Mouse (Mus musculus): ENCODE data around the gene Dph2. TPM values are rescaled to one million over a fixed set of nuclear protein-coding genes. Genes with fewer than 3 reads are reported as not detected.
A peak's percentile ranks its signal among the peaks of the same experiment; 100 is the strongest.

The Dph2 gene
- total and polyA plus RNA-seq, 2 experiments from 2014 or later, result 16.7 to 22.3 TPM

- Histone ChIP-seq H3K9ac (no peak overlapping the region), H3K36me3 (ENCODE audit: insufficient read depth) (0 out of 2 replicates have a peak, but pooled peaks cover 2% of the 10 kb centered on the region), H3K4me3 (ENCODE audit: low read depth, low read length) (no peak overlapping the region), H3K4me2 (ENCODE audit: low read depth) (no peak overlapping the region), H3K9me3 (ENCODE audit: low read length) (no peaks in the 10 kb centered on the region), H3K4me1 (ENCODE audit: insufficient read depth) (peaks cover 14% of the 10 kb centered on the region), H3K27me3 (ENCODE audit: insufficient read depth, low read length) (no peaks in the 10 kb centered on the region), H3K27ac (ENCODE audit: low read depth, low read length) (no peak overlapping the region)
- 93% methylated on average over 4 of the region's 4 CpGs for WGBS
- DNase-seq (no peak), ATAC-seq (no peak)
- TF ChIP-seq CTCF (IDR thresholded peaks at IDR 0.05; ENCODE audit: low read depth), result no peak
Measured at GRCm38 (mm10) chr4:117917402-117917801, 25.6 kb upstream of the Dph2 start.

DNA sequence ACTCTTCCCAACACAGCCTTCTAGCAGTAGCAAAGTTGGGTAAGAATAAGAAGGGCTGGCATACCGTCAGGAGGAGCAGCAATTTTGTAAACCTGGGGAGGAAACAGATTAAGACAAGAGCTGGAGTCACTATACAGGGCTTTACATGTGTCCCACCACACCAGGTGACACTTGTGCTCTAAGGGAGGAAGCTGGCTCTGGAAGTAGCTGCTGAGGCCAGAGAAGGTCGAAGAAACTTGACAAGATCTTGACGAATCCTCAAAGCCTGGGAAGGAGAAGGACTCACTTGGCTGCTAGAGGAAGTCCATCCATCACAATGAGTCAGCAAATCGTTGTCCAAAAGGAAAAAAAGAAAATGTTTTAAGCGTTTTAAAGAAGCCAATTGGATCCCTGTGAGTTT is 24.6 kb upstream of the Dph2 start:
- 91% methylated on average over 5 of the region's 5 CpGs for WGBS
- peaks cover 14% of the 10 kb centered on the region for H3K4me1 ChIP-seq (ENCODE audit: insufficient read depth)
- H3K4me2 ChIP-seq (ENCODE audit: low read depth), result peak overlapping the region; percentile 100; the same call in 1 of the 2 replicates
- TF ChIP-seq CTCF (IDR thresholded peaks at IDR 0.05; ENCODE audit: low read depth), result no peak
- H3K36me3 ChIP-seq (ENCODE audit: insufficient read depth), result peaks cover 11% of the 10 kb centered on the region; the same call in 1 of the 2 replicates
- DNase-seq (no peak), ATAC-seq (no peak)
- no peaks in the 10 kb centered on the region for H3K9me3 ChIP-seq (ENCODE audit: low read length)
- H3K27me3 ChIP-seq (ENCODE audit: insufficient read depth, low read length), result no peaks in the 10 kb centered on the region
- H3K9ac ChIP-seq, result no peak overlapping the region
- no peak overlapping the region for H3K27ac ChIP-seq (ENCODE audit: low read depth, low read length)
- no peak overlapping the region for H3K4me3 ChIP-seq (ENCODE audit: low read depth, low read length)

DNA sequence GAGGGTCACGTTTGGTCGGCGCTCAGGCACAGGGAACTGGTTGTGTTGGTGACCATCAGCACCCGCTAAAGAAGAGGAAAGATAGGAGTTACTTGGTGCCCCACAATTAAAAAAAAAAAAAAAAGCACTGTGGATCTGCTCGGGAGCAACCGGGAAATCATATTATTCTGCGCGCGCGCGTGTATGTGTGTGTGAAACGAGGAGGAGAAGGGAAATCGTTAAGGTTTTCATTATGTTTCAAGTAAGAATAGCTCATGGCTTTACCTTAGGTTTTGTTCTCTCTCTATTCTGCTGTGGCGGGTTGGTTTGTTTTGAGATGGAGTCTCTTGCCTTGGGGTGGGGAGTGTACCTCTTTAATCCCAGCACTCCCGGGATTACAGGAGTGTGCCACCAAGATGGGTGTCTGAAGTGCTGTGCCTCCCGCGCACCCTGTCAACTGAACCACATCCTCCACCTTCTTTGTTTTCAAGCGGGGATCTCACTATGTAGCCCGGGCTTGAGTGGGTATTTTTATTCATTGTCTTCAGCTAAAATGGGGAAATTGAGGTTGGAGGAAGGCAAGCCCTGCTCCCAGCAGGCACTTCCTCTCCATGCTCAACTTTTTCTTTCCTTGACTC is 23.8 kb upstream of the Dph2 start:
- peak overlapping the region; percentile 83 for H3K27ac ChIP-seq (ENCODE audit: low read depth, low read length)
- H3K27me3 ChIP-seq (ENCODE audit: insufficient read depth, low read length), result no peaks in the 10 kb centered on the region
- ATAC-seq, result no peak; the same call in 1 of the 2 replicates
- DNase-seq, result no peak
- peaks cover 20% of the 10 kb centered on the region for H3K4me1 ChIP-seq (ENCODE audit: insufficient read depth)
- peak overlapping the region; percentile 65 for H3K9ac ChIP-seq
- peaks cover 16% of the 10 kb centered on the region; the same call in 1 of the 2 replicates for H3K36me3 ChIP-seq (ENCODE audit: insufficient read depth)
- H3K4me3 ChIP-seq (ENCODE audit: low read depth, low read length), result peak overlapping the region; percentile 57
- no peaks in the 10 kb centered on the region for H3K9me3 ChIP-seq (ENCODE audit: low read length)
- 4% methylated on average over 19 of the region's 19 CpGs for WGBS
- no peak for TF ChIP-seq CTCF (IDR thresholded peaks at IDR 0.05; ENCODE audit: low read depth)
- peak overlapping the region; percentile 100 for H3K4me2 ChIP-seq (ENCODE audit: low read depth)

DNA sequence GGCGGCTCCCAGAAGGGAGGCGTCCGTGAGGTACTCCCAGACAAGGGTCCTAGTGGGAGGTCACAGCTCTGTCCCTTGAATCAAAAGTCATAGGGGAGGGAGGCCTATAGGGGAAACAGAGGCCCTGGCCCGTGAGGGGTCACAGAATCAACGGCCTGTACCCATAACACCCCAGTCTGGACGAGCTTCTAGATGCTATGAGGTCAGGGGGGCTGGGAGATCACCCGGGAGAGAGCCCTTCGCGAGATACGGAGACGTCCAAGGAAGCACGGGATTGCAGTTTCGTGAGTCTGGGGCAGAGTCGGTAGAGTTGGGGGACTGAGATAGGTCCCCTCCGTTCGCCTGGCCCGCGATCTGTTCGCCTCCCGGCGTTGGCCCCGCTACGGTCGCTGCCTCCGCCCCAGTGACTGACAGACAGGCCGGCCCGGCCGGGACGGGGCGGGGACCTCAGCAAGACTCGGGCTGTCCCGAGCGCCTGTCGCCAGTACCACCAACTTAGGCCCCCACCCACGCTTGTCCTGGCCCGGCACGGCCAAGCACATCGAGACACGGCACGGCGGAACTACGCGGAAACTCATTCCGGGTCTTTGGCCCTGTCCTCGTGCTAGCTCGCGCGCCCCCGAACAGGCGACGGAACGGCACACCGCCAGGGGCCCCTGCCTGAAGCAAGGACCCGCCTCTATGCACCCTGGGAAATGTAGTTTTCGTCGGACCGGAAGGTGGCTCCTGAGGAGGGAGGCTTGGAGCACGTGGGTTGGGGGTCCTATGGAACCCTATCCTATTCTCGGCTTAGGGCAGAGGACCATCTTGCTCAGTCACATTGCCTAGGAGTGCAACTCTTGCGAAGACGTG is 23.0 kb upstream of the Dph2 start, which contains the start of gene Ipo13:
Gene Ipo13, minus strand, starts transcription at position 409 of the 852 bp plus-strand sequence.
- Histone ChIP-seq H3K9me3 (ENCODE audit: low read length) (no peaks in the 10 kb centered on the region), H3K4me1 (ENCODE audit: insufficient read depth) (peaks cover 24% of the 10 kb centered on the region), H3K4me2 (ENCODE audit: low read depth) (peak within 1 kb of the TSS; percentile 100), H3K4me3 (ENCODE audit: low read depth, low read length) (peak within 1 kb of the TSS; percentile 57), H3K36me3 (ENCODE audit: insufficient read depth) (peaks cover 16% of the 10 kb centered on the region; the same call in 1 of the 2 replicates), H3K27me3 (ENCODE audit: insufficient read depth, low read length) (no peaks in the 10 kb centered on the region), H3K27ac (ENCODE audit: low read depth, low read length) (peak within 1 kb of the TSS; percentile 83), H3K9ac (peak within 1 kb of the TSS; percentile 65)
- ATAC-seq (peak; percentile 99), DNase-seq (peak; percentile 96)
- peak; percentile 60 for TF ChIP-seq CTCF (IDR thresholded peaks at IDR 0.05; ENCODE audit: low read depth)
- under 1% methylated on average over 61 of the region's 61 CpGs for WGBS

GRCm38 (mm10) chr4:117914031-117914430 is 22.2 kb upstream of the Dph2 start:
- Histone ChIP-seq H3K9me3 (ENCODE audit: low read length) (no peaks in the 10 kb centered on the region), H3K27ac (ENCODE audit: low read depth, low read length) (peak overlapping the region; percentile 83; the same call in 1 of the 2 replicates), H3K27me3 (ENCODE audit: insufficient read depth, low read length) (no peaks in the 10 kb centered on the region), H3K4me1 (ENCODE audit: insufficient read depth) (peaks cover 28% of the 10 kb centered on the region), H3K4me3 (ENCODE audit: low read depth, low read length) (peak overlapping the region; percentile 57), H3K9ac (peak overlapping the region; percentile 65), H3K4me2 (ENCODE audit: low read depth) (peak overlapping the region; percentile 100), H3K36me3 (ENCODE audit: insufficient read depth) (peaks cover 16% of the 10 kb centered on the region; the same call in 1 of the 2 replicates)
- DNase-seq (no peak), ATAC-seq (no peak)
- TF ChIP-seq CTCF (IDR thresholded peaks at IDR 0.05; ENCODE audit: low read depth), result no peak
- 8% methylated on average over 8 of the region's 8 CpGs for WGBS

DNA sequence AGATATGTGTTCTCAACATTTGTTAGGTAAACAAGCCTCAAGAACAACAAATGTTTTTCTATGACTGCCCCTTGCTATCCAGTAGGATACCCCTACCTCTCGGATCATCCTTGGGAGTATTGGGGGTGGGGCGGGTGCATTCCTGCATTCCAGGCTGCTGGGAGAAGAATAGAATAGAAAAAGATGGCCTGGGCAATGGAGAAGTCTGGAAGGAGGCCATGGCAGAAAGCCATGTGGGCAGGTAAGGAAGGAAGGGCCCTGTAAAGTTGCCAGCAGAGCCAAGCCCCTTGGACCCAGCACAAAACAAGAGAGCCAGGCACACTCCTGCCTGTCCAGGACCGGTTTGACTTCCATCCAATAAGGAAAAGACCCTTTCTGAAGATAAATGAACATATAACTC is 21.6 kb upstream of the Dph2 start:
- Histone ChIP-seq H3K27ac (ENCODE audit: low read depth, low read length) (no peak overlapping the region), H3K4me2 (ENCODE audit: low read depth) (peak overlapping the region; percentile 100), H3K4me1 (ENCODE audit: insufficient read depth) (peaks cover 34% of the 10 kb centered on the region), H3K9ac (peak overlapping the region; percentile 65; the same call in 1 of the 2 replicates), H3K27me3 (ENCODE audit: insufficient read depth, low read length) (no peaks in the 10 kb centered on the region), H3K4me3 (ENCODE audit: low read depth, low read length) (peak overlapping the region; percentile 57), H3K36me3 (ENCODE audit: insufficient read depth) (peaks cover 16% of the 10 kb centered on the region; the same call in 1 of the 2 replicates), H3K9me3 (ENCODE audit: low read length) (no peaks in the 10 kb centered on the region)
- WGBS, result 31% methylated on average over 3 of the region's 3 CpGs
- ATAC-seq, result no peak
- no peak for DNase-seq
- TF ChIP-seq CTCF (IDR thresholded peaks at IDR 0.05; ENCODE audit: low read depth), result no peak

Measured in forebrain, postnatal 0 days (tissue).